Mouse (Mus musculus): ENCODE measurements around the gene Kif28.

- TF ChIP-seq CTCF (IDR thresholded peaks at IDR 0.05; ENCODE audit: insufficient read depth, low read length) (no peak), POLR2A (IDR thresholded peaks at IDR 0.05; ENCODE audit: borderline replicate concordance, extremely low read depth, low read depth, low read length) (no peak)
These were observed 40.9 kb downstream of the Kif28 start for GRCm38 (mm10) chr1:179704150-179704549.
